Mouse (Mus musculus) myocyte (in vitro differentiated cells): ENCODE data around the gene Zfp931.
"Not testable (repeated sequence)": the region's sequence is repeated elsewhere in the genome, so short reads cannot be mapped to it uniquely, and the experiment has no call there.

Experiments used
- CEBPB ChIP-seq: IDR thresholded peaks from 2 replicates; pipeline ENCODE4 v1.6.1; 2011; ENCODE audit warnings: mild to moderate bottlenecking, moderate library complexity; ENCODE audit not compliant: poor library complexity, insufficient read depth, severe bottlenecking
- E2F4 ChIP-seq: IDR thresholded peaks from one replicate; pipeline ENCODE4 v1.6.1; 2011; ENCODE audit warnings: mild to moderate bottlenecking, control low read depth, moderate library complexity; ENCODE audit not compliant: insufficient read depth
- MAX ChIP-seq: IDR thresholded peaks from one replicate; pipeline ENCODE4 v1.6.1; 2011; ENCODE audit warnings: low read depth, mild to moderate bottlenecking, control low read depth
- MYOD1 ChIP-seq, 3 experiments: IDR thresholded peaks; one replicate each; pipeline ENCODE4 v1.6.1; 2011; ENCODE audit warnings: control low read depth in 2 of 3, low read depth in 2 of 3, mild to moderate bottlenecking in 2 of 3, moderate library complexity in 1 of 3; ENCODE audit not compliant: insufficient read length in 2 of 3, control insufficient read depth in 1 of 3
- MYOG ChIP-seq, 3 experiments: IDR thresholded peaks; one replicate each; pipeline ENCODE4 v1.6.1; 2011; ENCODE audit warnings: control low read depth in 2 of 3, low read depth in 2 of 3, mild to moderate bottlenecking in 2 of 3; ENCODE audit not compliant: insufficient read length in 2 of 3, control insufficient read depth in 1 of 3, insufficient read depth in 1 of 3
- POLR2A ChIP-seq: IDR thresholded peaks from one replicate; pipeline ENCODE4 v1.6.1; 2011; ENCODE audit warnings: low read depth, mild to moderate bottlenecking, control low read depth, moderate library complexity; ENCODE audit not compliant: insufficient read length
- POLR2AphosphoS2 ChIP-seq: IDR thresholded peaks from one replicate; pipeline ENCODE4 v1.6.1; 2011; ENCODE audit warnings: low read depth, control low read depth; ENCODE audit not compliant: insufficient read length
- REST ChIP-seq: IDR thresholded peaks from one replicate; pipeline ENCODE4 v1.6.1; 2011; ENCODE audit warnings: mild to moderate bottlenecking, control low read depth, moderate library complexity; ENCODE audit not compliant: insufficient read depth, insufficient read length
- SRF ChIP-seq: IDR thresholded peaks from one replicate; pipeline ENCODE4 v1.6.1; 2011; ENCODE audit warnings: low read depth; ENCODE audit not compliant: control insufficient read depth, insufficient read length
- TCF12 ChIP-seq: IDR thresholded peaks from one replicate; pipeline ENCODE4 v1.6.1; 2011; ENCODE audit warnings: mild to moderate bottlenecking, control low read depth; ENCODE audit not compliant: poor library complexity, insufficient read depth, severe bottlenecking
- TCF3 ChIP-seq: IDR thresholded peaks from one replicate; pipeline ENCODE4 v1.6.1; 2011; ENCODE audit warnings: low read depth, control low read depth; ENCODE audit not compliant: insufficient read length
- USF1 ChIP-seq: IDR thresholded peaks from one replicate; pipeline ENCODE4 v1.6.1; 2011; ENCODE audit warnings: low read depth, mild to moderate bottlenecking, control low read depth, moderate library complexity

DNA sequence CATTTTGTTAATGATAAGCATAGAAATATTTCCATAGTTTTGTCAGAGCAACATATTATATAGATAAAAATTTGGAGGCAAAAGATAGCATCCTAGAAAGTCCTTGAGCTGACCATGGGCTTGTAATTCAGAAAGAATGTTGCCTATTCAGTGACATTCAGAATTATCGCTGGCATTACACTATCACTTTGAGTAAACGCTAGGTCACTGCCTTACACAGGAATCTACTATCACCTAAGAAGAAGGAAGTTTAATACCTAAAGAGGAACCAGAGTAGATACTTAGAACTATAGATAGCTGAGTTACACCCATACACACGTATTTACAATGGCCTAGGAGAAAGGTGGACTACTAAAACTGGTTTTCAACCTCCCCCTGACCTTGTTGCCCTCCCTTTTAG is 58.8 kb downstream of the Zfp931 start:
- TF ChIP-seq POLR2A; TCF12; USF1; CEBPB; MYOG (IDR thresholded peaks at IDR 0.05; ENCODE audit: control insufficient read depth in 1 of 3, insufficient read depth in 1 of 3, insufficient read length in 2 of 3, low read depth in 2 of 3); MYOD1 (IDR thresholded peaks at IDR 0.05; ENCODE audit: control insufficient read depth in 1 of 3, insufficient read length in 2 of 3, low read depth in 2 of 3); E2F4; MAX; POLR2AphosphoS2; REST; TCF3; SRF: not testable (repeated sequence)
